Mouse (Mus musculus): Measurements from ENCODE around the gene Epha7. TPM values are rescaled to one million over a fixed set of nuclear protein-coding genes. Genes with fewer than 3 reads are reported as not detected.
A peak's percentile ranks its signal among the peaks of the same experiment; 100 is the strongest.

The Epha7 gene
- total RNA-seq (2021) = 100 to 1,000 TPM; 186 to 223 TPM

GRCm38 (mm10) chr4:28812691-28813289 is at the start of gene Epha7:
Gene Epha7, plus strand, starts transcription at chr4:28813131.
- DNase-seq (ENCODE audit: extremely low spot score in 1 of 2, low spot score in 1 of 2) = peak; percentile 85 to 91

- no peak for DNase-seq (ENCODE audit: extremely low spot score in 1 of 2, low spot score in 1 of 2)
Measured at GRCm38 (mm10) chr4:28783961-28784360, 29.0 kb upstream of the Epha7 start.

GRCm38 (mm10) chr4:28808800-28809199 is 4.1 kb upstream of the Epha7 start:
- peak in 1 of 2 experiments; percentile 13 for DNase-seq (ENCODE audit: extremely low spot score in 1 of 2, low spot score in 1 of 2)

- DNase-seq (ENCODE audit: extremely low spot score in 1 of 2, low spot score in 1 of 2) = no peak
Measured at GRCm38 (mm10) chr4:28809703-28810102, 3.2 kb upstream of the Epha7 start.

GRCm38 (mm10) chr4:28813551-28814475 is 882 bp downstream of the Epha7 start:
- peak; percentile 34 to 51 for DNase-seq (ENCODE audit: extremely low spot score in 1 of 2, low spot score in 1 of 2)

GRCm38 (mm10) chr4:28814476-28814815 is 1.5 kb downstream of the Epha7 start:
- DNase-seq (ENCODE audit: extremely low spot score in 1 of 2, low spot score in 1 of 2) = no peak

- DNase-seq (ENCODE audit: extremely low spot score in 1 of 2, low spot score in 1 of 2) = peak; percentile 41 to 51
Measured at GRCm38 (mm10) chr4:28814816-28815620, 2.1 kb downstream of the Epha7 start.

GRCm38 (mm10) chr4:28815621-28815920 is 2.6 kb downstream of the Epha7 start:
- peak; percentile 23 to 37 for DNase-seq (ENCODE audit: extremely low spot score in 1 of 2, low spot score in 1 of 2)

GRCm38 (mm10) chr4:28823616-28824015 is 10.7 kb downstream of the Epha7 start:
- no peak for DNase-seq (ENCODE audit: extremely low spot score in 1 of 2, low spot score in 1 of 2)

- peak in 1 of 2 experiments; percentile 23 for DNase-seq (ENCODE audit: extremely low spot score in 1 of 2, low spot score in 1 of 2)
Measured at GRCm38 (mm10) chr4:28824616-28825015, 11.7 kb downstream of the Epha7 start.

- no peak for DNase-seq (ENCODE audit: extremely low spot score in 1 of 2, low spot score in 1 of 2)
Measured at GRCm38 (mm10) chr4:28837669-28838068, 24.7 kb downstream of the Epha7 start.

- no peak for DNase-seq (ENCODE audit: extremely low spot score in 1 of 2, low spot score in 1 of 2)
Measured at GRCm38 (mm10) chr4:28846311-28846710, 33.4 kb downstream of the Epha7 start.

GRCm38 (mm10) chr4:28850388-28850787 is 37.5 kb downstream of the Epha7 start:
- DNase-seq (ENCODE audit: extremely low spot score in 1 of 2, low spot score in 1 of 2) = no peak

- DNase-seq (ENCODE audit: extremely low spot score in 1 of 2, low spot score in 1 of 2) = no peak
Measured at GRCm38 (mm10) chr4:28862845-28863666, 50.1 kb downstream of the Epha7 start.

GRCm38 (mm10) chr4:28866411-28866810 is 53.5 kb downstream of the Epha7 start:
- DNase-seq (ENCODE audit: extremely low spot score in 1 of 2, low spot score in 1 of 2) = no peak

GRCm38 (mm10) chr4:28871615-28872014 is 58.7 kb downstream of the Epha7 start:
- DNase-seq (ENCODE audit: extremely low spot score in 1 of 2, low spot score in 1 of 2) = no peak

- no peak for DNase-seq (ENCODE audit: extremely low spot score in 1 of 2, low spot score in 1 of 2)
Measured at GRCm38 (mm10) chr4:28881271-28882044, 68.5 kb downstream of the Epha7 start.

- DNase-seq (ENCODE audit: extremely low spot score in 1 of 2, low spot score in 1 of 2) = no peak
Measured at GRCm38 (mm10) chr4:28889630-28890029, 76.7 kb downstream of the Epha7 start.

- no peak for DNase-seq (ENCODE audit: extremely low spot score in 1 of 2, low spot score in 1 of 2)
Measured at GRCm38 (mm10) chr4:28890102-28890501, 77.2 kb downstream of the Epha7 start.
